Mouse (Mus musculus): ENCODE results near the gene Matn1. TPM values are rescaled to one million over a fixed set of nuclear protein-coding genes. Genes with fewer than 3 reads are reported as not detected.

The Matn1 gene
- polyA plus RNA-seq, 1 experiment from 2014 or later, result not detected

- no peak for ATAC-seq (ENCODE audit: insufficient read depth, low FRiP score, low read depth)
- Histone ChIP-seq H3K4me2 (no peak overlapping the region), H3K9ac (no peak overlapping the region), H3K9me3 (no peaks in the 10 kb centered on the region), H3K4me3 (replicated peaks) (no peak overlapping the region), H3K27ac (no peak overlapping the region), H3K36me3 (no peaks in the 10 kb centered on the region), H3K4me1 (no peaks in the 10 kb centered on the region), H3K27me3 (replicated peaks) (no peaks in the 10 kb centered on the region)
- 59% methylated on average over 17 of the region's 17 CpGs for WGBS
Observed at GRCm38 (mm10) chr4:130909167-130909874, 34.9 kb upstream of the Matn1 start.

- Histone ChIP-seq H3K4me3 (replicated peaks) (no peak overlapping the region), H3K9me3 (no peaks in the 10 kb centered on the region), H3K27me3 (replicated peaks) (no peaks in the 10 kb centered on the region), H3K27ac (no peak overlapping the region), H3K9ac (no peak overlapping the region), H3K4me1 (0 out of 2 replicates have a peak, but pooled peaks cover 3% of the 10 kb centered on the region), H3K4me2 (no peak overlapping the region), H3K36me3 (no peaks in the 10 kb centered on the region)
- 37% methylated on average over 7 of the region's 7 CpGs for WGBS
- 0 out of 2 replicates have a peak, but pooled peaks have one; percentile 27 for ATAC-seq (ENCODE audit: insufficient read depth, low FRiP score, low read depth)
Observed at GRCm38 (mm10) chr4:130910666-130911065, 33.5 kb upstream of the Matn1 start.

- H3K27ac ChIP-seq, result no peak overlapping the region
- H3K4me1 ChIP-seq, result 0 out of 2 replicates have a peak, but pooled peaks cover 3% of the 10 kb centered on the region
- no peaks in the 10 kb centered on the region for H3K36me3 ChIP-seq
- no peak overlapping the region for H3K9ac ChIP-seq
- H3K27me3 ChIP-seq (replicated peaks), result no peaks in the 10 kb centered on the region
- 77% methylated on average over 3 of the region's 3 CpGs for WGBS
- no peaks in the 10 kb centered on the region for H3K9me3 ChIP-seq
- H3K4me2 ChIP-seq, result no peak overlapping the region
- H3K4me3 ChIP-seq (replicated peaks), result no peak overlapping the region
- ATAC-seq (ENCODE audit: insufficient read depth, low FRiP score, low read depth), result no peak
Observed at GRCm38 (mm10) chr4:130912626-130913025, 31.6 kb upstream of the Matn1 start.

- Histone ChIP-seq H3K9me3 (no peaks in the 10 kb centered on the region), H3K4me2 (no peak within 1 kb of the TSS), H3K36me3 (no peaks in the 10 kb centered on the region), H3K27ac (peak within 1 kb of the TSS; percentile 7; the same call in 1 of the 2 replicates), H3K9ac (no peak within 1 kb of the TSS), H3K27me3 (replicated peaks) (no peaks in the 10 kb centered on the region), H3K4me3 (replicated peaks) (peak within 1 kb of the TSS; percentile 8; the same call in 1 of the 2 replicates), H3K4me1 (0 out of 2 replicates have a peak, but pooled peaks cover 3% of the 10 kb centered on the region)
- 52% methylated on average over 11 of the region's 11 CpGs for WGBS
- no peak for ATAC-seq (ENCODE audit: insufficient read depth, low FRiP score, low read depth)
Observed at GRCm38 (mm10) chr4:130913077-130913476, 31.1 kb upstream of the Matn1 start, which contains the start of gene Laptm5. TSS of gene Laptm5 (plus strand) at chr4:130913125.

GRCm38 (mm10) chr4:130913511-130913910 lies 30.7 kb upstream of the Matn1 start:
- no peaks in the 10 kb centered on the region for H3K9me3 ChIP-seq
- peak overlapping the region; percentile 7; the same call in 1 of the 2 replicates for H3K27ac ChIP-seq
- no peak for ATAC-seq (ENCODE audit: insufficient read depth, low FRiP score, low read depth)
- H3K4me1 ChIP-seq, result 0 out of 2 replicates have a peak, but pooled peaks cover 3% of the 10 kb centered on the region
- H3K4me2 ChIP-seq, result no peak overlapping the region
- no peaks in the 10 kb centered on the region for H3K27me3 ChIP-seq (replicated peaks)
- H3K9ac ChIP-seq, result no peak overlapping the region
- 61% methylated on average over 3 of the region's 3 CpGs for WGBS
- H3K36me3 ChIP-seq, result no peaks in the 10 kb centered on the region
- peak overlapping the region; percentile 8; the same call in 1 of the 2 replicates for H3K4me3 ChIP-seq (replicated peaks)

- H3K9ac ChIP-seq, result no peak overlapping the region
- no peak for ATAC-seq (ENCODE audit: insufficient read depth, low FRiP score, low read depth)
- no peaks in the 10 kb centered on the region for H3K27me3 ChIP-seq (replicated peaks)
- H3K9me3 ChIP-seq, result no peaks in the 10 kb centered on the region
- 0 out of 2 replicates have a peak, but pooled peaks cover 3% of the 10 kb centered on the region for H3K4me1 ChIP-seq
- H3K27ac ChIP-seq, result peak overlapping the region; percentile 7; the same call in 1 of the 2 replicates
- no peaks in the 10 kb centered on the region for H3K36me3 ChIP-seq
- WGBS, result 74% methylated on average over 4 of the region's 4 CpGs
- peak overlapping the region; percentile 8; the same call in 1 of the 2 replicates for H3K4me3 ChIP-seq (replicated peaks)
- no peak overlapping the region for H3K4me2 ChIP-seq
Observed at GRCm38 (mm10) chr4:130914011-130914410, 30.2 kb upstream of the Matn1 start.

- Histone ChIP-seq H3K4me3 (replicated peaks) (0 out of 2 replicates have a peak overlapping the region, but pooled peaks have one; percentile 6), H3K4me2 (no peak overlapping the region), H3K9me3 (no peaks in the 10 kb centered on the region), H3K36me3 (no peaks in the 10 kb centered on the region), H3K4me1 (0 out of 2 replicates have a peak, but pooled peaks cover 3% of the 10 kb centered on the region), H3K9ac (no peak overlapping the region), H3K27ac (no peak overlapping the region), H3K27me3 (replicated peaks) (no peaks in the 10 kb centered on the region)
- no peak for ATAC-seq (ENCODE audit: insufficient read depth, low FRiP score, low read depth)
- 56% methylated on average over 7 of the region's 7 CpGs for WGBS
Observed at GRCm38 (mm10) chr4:130914527-130914926, 29.7 kb upstream of the Matn1 start.

- H3K9me3 ChIP-seq, result no peaks in the 10 kb centered on the region
- H3K4me1 ChIP-seq, result 0 out of 2 replicates have a peak, but pooled peaks cover 3% of the 10 kb centered on the region
- no peak overlapping the region for H3K9ac ChIP-seq
- no peak overlapping the region for H3K4me2 ChIP-seq
- H3K27me3 ChIP-seq (replicated peaks), result no peaks in the 10 kb centered on the region
- ATAC-seq (ENCODE audit: insufficient read depth, low FRiP score, low read depth), result no peak
- no peaks in the 10 kb centered on the region for H3K36me3 ChIP-seq
- 0 out of 2 replicates have a peak overlapping the region, but pooled peaks have one; percentile 6 for H3K4me3 ChIP-seq (replicated peaks)
- 57% methylated on average over 12 of the region's 12 CpGs for WGBS
- no peak overlapping the region for H3K27ac ChIP-seq
Observed at GRCm38 (mm10) chr4:130915006-130915667, 29.0 kb upstream of the Matn1 start.

GRCm38 (mm10) chr4:130915668-130916035 lies 28.5 kb upstream of the Matn1 start:
- H3K27me3 ChIP-seq (replicated peaks), result no peaks in the 10 kb centered on the region
- no peak overlapping the region for H3K4me3 ChIP-seq (replicated peaks)
- H3K4me2 ChIP-seq, result no peak overlapping the region
- no peaks in the 10 kb centered on the region for H3K9me3 ChIP-seq
- no peak overlapping the region for H3K9ac ChIP-seq
- ATAC-seq (ENCODE audit: insufficient read depth, low FRiP score, low read depth), result no peak
- H3K36me3 ChIP-seq, result no peaks in the 10 kb centered on the region
- H3K4me1 ChIP-seq, result 0 out of 2 replicates have a peak, but pooled peaks cover 3% of the 10 kb centered on the region
- no peak overlapping the region for H3K27ac ChIP-seq
- WGBS, result 69% methylated on average over 7 of the region's 7 CpGs

- Histone ChIP-seq H3K4me2 (no peak overlapping the region), H3K9ac (no peak overlapping the region), H3K27ac (no peak overlapping the region), H3K27me3 (replicated peaks) (no peaks in the 10 kb centered on the region), H3K36me3 (no peaks in the 10 kb centered on the region), H3K4me3 (replicated peaks) (no peak overlapping the region), H3K9me3 (no peaks in the 10 kb centered on the region), H3K4me1 (peaks cover 3% of the 10 kb centered on the region; the same call in 1 of the 2 replicates)
- no peak for ATAC-seq (ENCODE audit: insufficient read depth, low FRiP score, low read depth)
- WGBS, result 74% methylated on average over 7 of the region's 7 CpGs
Observed at GRCm38 (mm10) chr4:130916639-130917038, 27.5 kb upstream of the Matn1 start.

GRCm38 (mm10) chr4:130917564-130917963 lies 26.6 kb upstream of the Matn1 start:
- H3K27me3 ChIP-seq (replicated peaks), result no peaks in the 10 kb centered on the region
- WGBS, result 60% methylated on average over 4 of the region's 4 CpGs
- H3K36me3 ChIP-seq, result no peaks in the 10 kb centered on the region

More at GRCm38 (mm10) chr4:130917564-130917963, 26.6 kb upstream of the Matn1 start:
- Histone ChIP-seq H3K27ac (no peak overlapping the region), H3K4me3 (replicated peaks) (no peak overlapping the region), H3K9me3 (no peaks in the 10 kb centered on the region), H3K4me2 (no peak overlapping the region), H3K9ac (no peak overlapping the region), H3K4me1 (peaks cover 3% of the 10 kb centered on the region; the same call in 1 of the 2 replicates)
- no peak for ATAC-seq (ENCODE audit: insufficient read depth, low FRiP score, low read depth)
